30 mouse cellular contexts compared by ENCODE assay signal in the genomic region with DNA sequence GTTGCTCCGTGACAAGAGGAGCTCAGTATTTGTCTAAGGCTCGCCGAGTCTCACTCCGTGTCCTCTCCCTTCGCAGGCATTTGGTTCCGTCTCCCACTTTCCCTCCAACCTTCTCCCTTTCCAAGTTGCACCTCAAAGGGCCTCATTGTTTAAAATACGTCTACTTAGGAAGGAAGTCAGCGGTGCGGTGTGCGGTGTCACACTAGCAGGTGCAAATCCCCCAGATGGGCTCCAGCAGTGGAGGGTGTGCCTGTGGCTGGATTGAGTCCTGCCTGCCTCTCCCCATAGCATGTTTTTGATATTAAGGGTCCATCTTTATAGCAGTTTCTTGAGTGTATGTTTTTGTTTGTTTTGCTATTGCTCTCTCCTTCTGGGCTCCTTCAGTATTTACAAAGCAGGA. TPM values are rescaled to one million over a fixed set of nuclear protein-coding genes. Genes with fewer than 3 reads are reported as not detected.
A peak's percentile ranks its signal among the peaks of the same experiment; 100 is the strongest.
DNase-seq lines count a peak whose midpoint lies in the region; ATAC-seq and TF ChIP-seq lines count a peak whose summit lies in the region.
"Had no signal": no experiment of that assay in that cellular context is flagged by ENCODE, and none has a peak within 500 bp of the region (broad histone marks: within the 10 kb centered on the region; RNA-seq: fewer than 3 reads in every experiment).

No protein-coding gene starts in this region.

- intact Hi-C loops in gastrocnemius, adult 2 months (cut with DNase I) = no loop called here

- no peak overlapping the region for H3K4me3 ChIP-seq in gastrocnemius, adult 2 months
- no peak overlapping the region for H3K4me3 ChIP-seq in midbrain, embryonic 10.5 days
- no peak overlapping the region for H3K4me3 ChIP-seq in midbrain, postnatal 0 days (ENCODE audit: low read depth, low read length)
- H3K4me3 ChIP-seq in forebrain, postnatal 0 days (ENCODE audit: low read depth, low read length) = no peak overlapping the region
- H3K4me3 ChIP-seq: erythroblast, embryonic 14.5 days; forebrain, embryonic 13.5 days; hindbrain, embryonic 10.5 days; hindbrain, embryonic 15.5 days; kidney, embryonic 15.5 days; megakaryocyte, embryonic 14.5 days; midbrain, embryonic 13.5 days had no signal

- ATAC-seq in midbrain, postnatal 0 days (ENCODE audit: low FRiP score) = no peak
- ATAC-seq in forebrain, postnatal 0 days = no peak
- ATAC-seq: forebrain, embryonic 13.5 days; inflammation-experienced regulatory T-cells, adult 6 months; midbrain, embryonic 13.5 days; Patski had no signal

- no peak for TF ChIP-seq CTCF in gastrocnemius, adult 2 months (IDR thresholded peaks at IDR 0.05)
- TF ChIP-seq CTCF in midbrain, postnatal 0 days (IDR thresholded peaks at IDR 0.05) = no peak
- no peak for TF ChIP-seq CTCF in forebrain, postnatal 0 days (IDR thresholded peaks at IDR 0.05; ENCODE audit: low read depth)

- H3K9ac ChIP-seq in midbrain, postnatal 0 days (replicated peaks; ENCODE audit: low read length, poor library complexity, severe bottlenecking) = no peak overlapping the region
- H3K9ac ChIP-seq in forebrain, postnatal 0 days = no peak overlapping the region
- H3K9ac ChIP-seq: forebrain, embryonic 13.5 days; hindbrain, embryonic 15.5 days; kidney, embryonic 15.5 days; liver, embryonic 14.5 days; midbrain, embryonic 13.5 days had no signal

- peak overlapping the region; percentile 12; the same call in 1 of the 2 replicates for H3K27ac ChIP-seq in gastrocnemius, adult 2 months
- peak overlapping the region; percentile 46; the same call in 1 of the 2 replicates for H3K27ac ChIP-seq in midbrain, embryonic 10.5 days (replicated peaks)
- no peak overlapping the region for H3K27ac ChIP-seq in midbrain, postnatal 0 days (ENCODE audit: low read depth, low read length)
- no peak overlapping the region for H3K27ac ChIP-seq in forebrain, postnatal 0 days (ENCODE audit: low read depth, low read length)
- H3K27ac ChIP-seq: forebrain, embryonic 13.5 days; hindbrain, embryonic 15.5 days; kidney, embryonic 15.5 days; liver, embryonic 14.5 days; midbrain, embryonic 13.5 days had no signal

- H3K4me1 ChIP-seq in midbrain, embryonic 10.5 days = peaks cover 75% of the 10 kb centered on the region
- peaks cover 18% of the 10 kb centered on the region for H3K4me1 ChIP-seq in midbrain, postnatal 0 days (ENCODE audit: insufficient read depth, low read length)
- H3K4me1 ChIP-seq in forebrain, postnatal 0 days (ENCODE audit: insufficient read depth) = peaks cover 7% of the 10 kb centered on the region; the same call in 1 of the 2 replicates
- H3K4me1 ChIP-seq: megakaryocyte, embryonic 14.5 days had no signal

- H3K4me2 ChIP-seq in midbrain, postnatal 0 days (ENCODE audit: low read depth, low read length, poor library complexity, severe bottlenecking) = no peak overlapping the region
- H3K4me2 ChIP-seq in forebrain, postnatal 0 days (ENCODE audit: low read depth) = no peak overlapping the region
- H3K4me2 ChIP-seq: forebrain, embryonic 13.5 days; heart, embryonic 11.5 days; hindbrain, embryonic 15.5 days; kidney, embryonic 15.5 days; midbrain, embryonic 13.5 days had no signal

- H3K27me3 ChIP-seq in midbrain, embryonic 10.5 days (ENCODE audit: low read depth, poor library complexity, severe bottlenecking) = no peaks in the 10 kb centered on the region; the same call in 1 of the 2 replicates
- H3K27me3 ChIP-seq in midbrain, postnatal 0 days (ENCODE audit: insufficient read depth, low read length) = no peaks in the 10 kb centered on the region
- H3K27me3 ChIP-seq in forebrain, postnatal 0 days (ENCODE audit: insufficient read depth, low read length) = no peaks in the 10 kb centered on the region
- H3K27me3 ChIP-seq: forebrain, embryonic 13.5 days; hindbrain, embryonic 15.5 days; kidney, embryonic 15.5 days; megakaryocyte, embryonic 14.5 days; midbrain, embryonic 13.5 days; Patski had no signal

- H3K36me3 ChIP-seq in midbrain, embryonic 10.5 days = no peaks in the 10 kb centered on the region
- H3K36me3 ChIP-seq in midbrain, postnatal 0 days (ENCODE audit: insufficient read depth, low read length) = no peaks in the 10 kb centered on the region
- no peaks in the 10 kb centered on the region for H3K36me3 ChIP-seq in forebrain, postnatal 0 days (ENCODE audit: insufficient read depth)
- H3K36me3 ChIP-seq: hindbrain, embryonic 10.5 days; hindbrain, embryonic 15.5 days; kidney, embryonic 15.5 days; midbrain, embryonic 13.5 days had no signal

- 83% methylated on average over 10 of the region's 10 CpGs for WGBS in midbrain, embryonic 10.5 days
- 70% methylated on average over 10 of the region's 10 CpGs for WGBS in midbrain, postnatal 0 days
- 67% methylated on average over 10 of the region's 10 CpGs for WGBS in forebrain, postnatal 0 days

- no peaks in the 10 kb centered on the region for H3K9me3 ChIP-seq in midbrain, embryonic 10.5 days (replicated peaks)
- no peaks in the 10 kb centered on the region for H3K9me3 ChIP-seq in midbrain, postnatal 0 days (ENCODE audit: low read length)
- H3K9me3 ChIP-seq in forebrain, postnatal 0 days (ENCODE audit: low read length) = no peaks in the 10 kb centered on the region
- H3K9me3 ChIP-seq: forebrain, embryonic 13.5 days; hindbrain, embryonic 10.5 days; hindbrain, embryonic 15.5 days; kidney, embryonic 15.5 days; midbrain, embryonic 13.5 days had no signal

- DNase-seq in gastrocnemius, adult 2 months = no peak
- DNase-seq in gastrocnemius, postnatal 25 days = no peak
- DNase-seq in midbrain, embryonic 10.5 days (ENCODE audit: low spot score) = no peak
- no peak for DNase-seq in midbrain, postnatal 0 days (ENCODE audit: low spot score)
- DNase-seq in thymus, postnatal 14 days = peak; percentile 32
- DNase-seq in right cerebral cortex, adult 18-20 months = no peak
- no peak for DNase-seq in forebrain, postnatal 0 days
- DNase-seq: adrenal gland, postnatal 14 days; cerebellum, adult 11-12 months; cerebellum, adult 9-11 months; gastrocnemius, postnatal 36 days; heart, adult 18-20 months; kidney, adult 11 months; kidney, postnatal 25 days; liver; lung, postnatal 14 days; spleen, adult 18-20 months had no signal

RNA-seq across cellular contexts. Expression of a gene that starts 56.6 kb away (rescaled TPM):
- total RNA-seq in gastrocnemius, adult 2 months (2021) = 100 to 1,000 TPM; 106 to 139 TPM
- 100 to 1,000 TPM in 1 of 2 experiments, 10 to 100 TPM in 1; 94.9 to 110 TPM for total RNA-seq in gastrocnemius, postnatal 25 days (2021)
- 33.2 and 37.2 TPM in 2 replicates for polyA plus RNA-seq in midbrain, embryonic 10.5 days (2016; fragmentation: Nextera tagmentation; extraction: Ambion mirVana)
- total RNA-seq in midbrain, postnatal 0 days (2014; rRNA removed) = 97.8 and 119 TPM in 2 replicates
- polyA plus RNA-seq in midbrain, postnatal 0 days (2015; fragmentation: Nextera tagmentation; extraction: Ambion mirVana) = 46.6 and 46.7 TPM in 2 replicates
- total RNA-seq in forebrain, postnatal 0 days (2014; rRNA removed) = 114 and 133 TPM in 2 replicates
- 49.5 and 62.8 TPM in 2 replicates for polyA plus RNA-seq in forebrain, postnatal 0 days (2015; fragmentation: Nextera tagmentation; extraction: Ambion mirVana)
- total RNA-seq: MEL; monocyte, adult 5-6 weeks had no signal
- polyA plus RNA-seq: erythroblast, embryonic 14.5 days had no signal

Comparison
In these comparisons a context has a peak if more than half of its experiments do, and no peak if none do; other contexts are left out.
1. H3K27ac ChIP-seq: peak in gastrocnemius, adult 2 months (single experiment) and midbrain, embryonic 10.5 days (single experiment); none in midbrain, postnatal 0 days (single experiment) and forebrain, postnatal 0 days (single experiment).